In genomic region chr5:41754226-41754775, GRCm38 (mm10) we compare ENCODE assay signal across 10 mouse cellular contexts. TPM values are rescaled to one million over a fixed set of nuclear protein-coding genes. Genes with fewer than 3 reads are reported as not detected.
DNase-seq lines count a peak whose midpoint lies in the region; ATAC-seq and TF ChIP-seq lines count a peak whose summit lies in the region.
"Had no signal": no experiment of that assay in that cellular context is flagged by ENCODE, and none has a peak within 500 bp of the region (broad histone marks: within the 10 kb centered on the region; RNA-seq: fewer than 3 reads in every experiment).

No protein-coding gene starts in this region.

- ATAC-seq in heart, embryonic 16.5 days (replicated peaks; ENCODE audit: extremely low read depth, insufficient read depth, low FRiP score) = no peak
- no peak for ATAC-seq in intestine, embryonic 14.5 days (replicated peaks; ENCODE audit: low FRiP score, low TSS enrichment, low read depth)
- no peak for ATAC-seq in midbrain, embryonic 16.5 days
- ATAC-seq: activated CD4-positive, CD25-positive, alpha-beta regulatory T cell, adult 4 months had no signal

- DNase-seq in heart, adult 8-10 months (ENCODE audit: low spot score) = no peak
- DNase-seq in embryo, embryonic 11 days = peak; percentile 35
- DNase-seq in intestine, embryonic 14.5 days (ENCODE audit: low spot score) = no peak
- no peak for DNase-seq in cerebellum, postnatal 14 days
- DNase-seq in layer of hippocampus, adult 2 months (ENCODE audit: low spot score in 2 of 2) = no peak
- DNase-seq: gastrocnemius, postnatal 14 days had no signal

- WGBS in heart, embryonic 16.5 days = 1% methylated on average over 17 of the region's 17 CpGs
- WGBS in intestine, embryonic 14.5 days = 8% methylated on average over 17 of the region's 17 CpGs
- 1% methylated on average over 17 of the region's 17 CpGs for WGBS in midbrain, embryonic 16.5 days

- no peak overlapping the region for H3K27ac ChIP-seq in heart, embryonic 16.5 days (ENCODE audit: low read length)
- no peak overlapping the region for H3K27ac ChIP-seq in intestine, embryonic 14.5 days (ENCODE audit: low read depth)
- no peak overlapping the region for H3K27ac ChIP-seq in midbrain, embryonic 16.5 days (ENCODE audit: low read length)
- H3K27ac ChIP-seq in layer of hippocampus, adult 2 months = no peak overlapping the region
- H3K27ac ChIP-seq: liver, embryonic 14.5 days had no signal

- peak overlapping the region; percentile 29 for H3K4me3 ChIP-seq in heart, embryonic 16.5 days (ENCODE audit: low read length)
- peak overlapping the region; percentile 22 for H3K4me3 ChIP-seq in intestine, embryonic 14.5 days (ENCODE audit: low read depth, low read length)
- no peak overlapping the region for H3K4me3 ChIP-seq in midbrain, embryonic 16.5 days (ENCODE audit: low read depth, low read length)
- no peak overlapping the region for H3K4me3 ChIP-seq in layer of hippocampus, adult 2 months

- no peak overlapping the region for H3K9ac ChIP-seq in heart, embryonic 16.5 days (ENCODE audit: low read length)
- H3K9ac ChIP-seq in intestine, embryonic 14.5 days (ENCODE audit: low read length) = no peak overlapping the region
- H3K9ac ChIP-seq in midbrain, embryonic 16.5 days (ENCODE audit: low read depth, low read length) = no peak overlapping the region
- H3K9ac ChIP-seq: liver, embryonic 14.5 days had no signal

- peak overlapping the region; percentile 47 for H3K4me2 ChIP-seq in heart, embryonic 16.5 days (ENCODE audit: low read depth, low read length)
- peak overlapping the region; percentile 43 for H3K4me2 ChIP-seq in intestine, embryonic 14.5 days (ENCODE audit: low read length)
- H3K4me2 ChIP-seq in midbrain, embryonic 16.5 days (ENCODE audit: low read length) = peak overlapping the region; percentile 20

- H3K9me3 ChIP-seq in heart, embryonic 16.5 days (replicated peaks; ENCODE audit: control insufficient read depth, low read length) = no peaks in the 10 kb centered on the region
- no peaks in the 10 kb centered on the region for H3K9me3 ChIP-seq in intestine, embryonic 14.5 days (ENCODE audit: control insufficient read depth, low read length)
- H3K9me3 ChIP-seq in midbrain, embryonic 16.5 days (replicated peaks; ENCODE audit: control insufficient read depth, low read length, poor library complexity, severe bottlenecking) = no peaks in the 10 kb centered on the region

- H3K36me3 ChIP-seq in heart, embryonic 16.5 days (ENCODE audit: control insufficient read depth, insufficient read depth) = no peaks in the 10 kb centered on the region
- no peaks in the 10 kb centered on the region for H3K36me3 ChIP-seq in intestine, embryonic 14.5 days (ENCODE audit: control insufficient read depth, insufficient read depth, low read length)
- H3K36me3 ChIP-seq in midbrain, embryonic 16.5 days (ENCODE audit: control insufficient read depth, insufficient read depth, low read length) = no peaks in the 10 kb centered on the region

- H3K4me1 ChIP-seq in heart, embryonic 16.5 days (ENCODE audit: control insufficient read depth, insufficient read depth, low read length) = no peaks in the 10 kb centered on the region
- H3K4me1 ChIP-seq in intestine, embryonic 14.5 days (replicated peaks; ENCODE audit: control insufficient read depth, insufficient read depth, low read length) = no peaks in the 10 kb centered on the region
- H3K4me1 ChIP-seq in midbrain, embryonic 16.5 days (ENCODE audit: control insufficient read depth, insufficient read depth, low read length) = peaks cover 4% of the 10 kb centered on the region; the same call in 1 of the 2 replicates

- no peak for TF ChIP-seq CTCF in layer of hippocampus, adult 2 months (conservative IDR thresholded peaks at IDR 0.05)

- H3K27me3 ChIP-seq in heart, embryonic 16.5 days (ENCODE audit: control insufficient read depth, insufficient read depth, low read length) = peaks cover 91% of the 10 kb centered on the region
- peaks cover 95% of the 10 kb centered on the region for H3K27me3 ChIP-seq in intestine, embryonic 14.5 days (replicated peaks; ENCODE audit: control insufficient read depth, insufficient read depth, low read length)
- peaks cover 88% of the 10 kb centered on the region for H3K27me3 ChIP-seq in midbrain, embryonic 16.5 days (ENCODE audit: control insufficient read depth, insufficient read depth, low read depth, low read length)

RNA-seq across cellular contexts. Expression of gene Nkx3-2, which starts 10.0 kb away (rescaled TPM):
- not detected in 2 replicates for polyA plus RNA-seq in heart, embryonic 16.5 days (2015; fragmentation: Nextera tagmentation; extraction: Ambion mirVana)
- not detected for total RNA-seq in heart, adult 8-10 months (2022)
- polyA plus RNA-seq in intestine, embryonic 14.5 days (2014; fragmentation: Nextera tagmentation; extraction: Ambion mirVana) = 2.8 and 3.2 TPM in 2 replicates
- polyA plus RNA-seq in midbrain, embryonic 16.5 days (2015; fragmentation: Nextera tagmentation; extraction: Ambion mirVana) = not detected in 2 replicates
- total RNA-seq in layer of hippocampus, adult 2 months (2021) = not detected
- total RNA-seq: gastrocnemius, postnatal 14 days had no signal
- polyA plus RNA-seq: activated CD4-positive, CD25-positive, alpha-beta regulatory T cell, adult 4 months had no signal

RNA-seq across cellular contexts. Expression of gene Rab28, which starts 46.3 kb away (rescaled TPM):
- polyA plus RNA-seq in heart, embryonic 16.5 days (2015; fragmentation: Nextera tagmentation; extraction: Ambion mirVana) = 45.8 and 48.4 TPM in 2 replicates
- total RNA-seq in heart, adult 8-10 months (2022) = 100 to 1,000 TPM in 1 of 4 experiments, 10 to 100 TPM in 3; 95.5 to 106 (median 97.0) TPM
- 65.9 and 66.5 TPM in 2 replicates for polyA plus RNA-seq in intestine, embryonic 14.5 days (2014; fragmentation: Nextera tagmentation; extraction: Ambion mirVana)
- polyA plus RNA-seq in midbrain, embryonic 16.5 days (2015; fragmentation: Nextera tagmentation; extraction: Ambion mirVana) = 61.7 and 62.0 TPM in 2 replicates
- total RNA-seq in layer of hippocampus, adult 2 months (2021) = 10 to 100 TPM; 80.5 to 87.3 TPM

Comparison
In these comparisons a context has a peak if more than half of its experiments do, and no peak if none do; other contexts are left out.
1. H3K4me3 ChIP-seq: peak in heart, embryonic 16.5 days (single experiment) and intestine, embryonic 14.5 days (single experiment); none in midbrain, embryonic 16.5 days (single experiment) and layer of hippocampus, adult 2 months (single experiment).
2. Peak in every context shown above with its lines, with median percentiles within 50 percentile points of each other: H3K4me2 ChIP-seq.